Mouse (Mus musculus) gastrocnemius, postnatal 14 days (tissue): ENCODE measurements around the gene Kcnc1. TPM values are rescaled to one million over a fixed set of nuclear protein-coding genes. Genes with fewer than 3 reads are reported as not detected.

Experiments
- DNase-seq: peaks from one replicate; pipeline ENCODE4 v3.0.0; 2021; ENCODE audit warnings: mixed read lengths
- intact Hi-C: fragments of 180-260 bp; cut with DNase I; formaldehyde crosslinking; loops from one replicate; pipeline ENCODE4 v1.15.1; 2025; ENCODE audit warnings: low total_unique reads
- total RNA-seq, 2 experiments: library from RNA; stranded (reverse); gene quantifications; 2 replicates each; pipeline ENCODE4 v1.2.3; 2021

Gene Kcnc1
- total RNA-seq, 2 experiments from 2014 or later: 34.8 to 35.1 TPM

DNA sequence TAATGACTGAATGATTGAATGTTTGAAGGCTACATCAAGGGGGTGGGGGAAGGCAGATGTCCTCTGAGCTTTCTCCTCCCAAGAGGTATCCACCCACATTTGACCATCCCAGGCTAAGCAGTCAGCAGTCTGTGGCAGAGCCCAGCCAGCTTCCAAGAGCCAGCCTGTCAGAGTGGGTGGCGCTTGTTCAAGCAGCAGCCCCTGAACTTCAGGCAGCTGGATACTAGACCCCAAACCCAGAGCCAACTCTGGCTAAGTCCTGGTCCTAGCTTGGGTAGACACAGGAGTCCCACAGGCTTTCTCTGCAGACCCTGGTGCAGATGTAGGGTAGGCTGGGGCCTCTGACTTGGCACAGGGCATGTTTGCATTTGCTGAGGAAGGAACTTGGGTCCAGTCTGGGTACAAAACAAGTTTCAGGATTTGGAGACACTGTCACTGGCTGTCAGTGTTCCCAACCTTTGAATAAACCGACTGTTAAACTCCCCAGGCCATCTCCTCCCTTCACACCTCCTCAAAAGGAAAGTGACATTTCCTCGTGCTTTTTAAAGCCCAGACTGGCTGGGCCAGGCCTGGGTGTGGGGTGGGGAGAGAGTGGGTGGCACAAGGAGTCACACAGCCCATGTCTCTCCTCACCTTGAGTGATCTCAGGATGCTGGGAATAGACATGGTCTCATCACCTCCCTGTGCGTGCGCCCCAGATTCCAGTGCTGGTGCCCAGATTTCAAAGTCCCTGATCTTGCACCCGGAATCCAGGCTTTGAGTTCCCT is 17.8 kb downstream of the Kcnc1 start:
- DNase-seq: no peak

GRCm38 (mm10) chr7:46415818-46416425 is 19.6 kb downstream of the Kcnc1 start:
- DNase-seq: no peak
- intact Hi-C loops: no loop called here

More for the DNA sequence above, 17.8 kb downstream of the Kcnc1 start:
- intact Hi-C loops: no loop called here

GRCm38 (mm10) chr7:46417467-46417866 is 21.2 kb downstream of the Kcnc1 start:
- intact Hi-C loops: no loop called here
- peak; percentile 30 for DNase-seq

- DNase-seq: no peak
- intact Hi-C loops: no loop called here
Observed at GRCm38 (mm10) chr7:46418102-46418622, 21.9 kb downstream of the Kcnc1 start.

DNA sequence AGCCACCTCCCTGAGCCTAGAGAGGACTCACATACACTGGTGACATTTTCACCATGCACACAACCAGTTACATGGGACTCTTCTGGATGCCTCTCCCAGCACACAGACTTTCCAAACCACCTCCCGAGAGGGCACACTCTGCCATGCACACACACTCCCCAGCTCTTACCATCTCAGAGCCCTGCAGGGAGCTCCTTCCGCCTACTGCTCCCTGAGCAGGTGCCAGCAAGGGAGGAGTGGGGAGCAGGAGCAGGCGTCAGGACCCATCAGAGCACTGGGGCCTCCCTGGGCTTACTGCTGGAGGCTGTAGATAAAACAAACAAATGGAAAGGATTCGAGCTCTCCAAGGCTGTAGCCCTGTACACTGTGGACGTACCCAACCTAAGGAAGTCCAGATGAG is 25.2 kb downstream of the Kcnc1 start:
- DNase-seq: no peak
- intact Hi-C loops: loop anchor here (10.0 kb wide), 1 partner anchor 113 kb away; no protein-coding TSS in a partner anchor

DNA sequence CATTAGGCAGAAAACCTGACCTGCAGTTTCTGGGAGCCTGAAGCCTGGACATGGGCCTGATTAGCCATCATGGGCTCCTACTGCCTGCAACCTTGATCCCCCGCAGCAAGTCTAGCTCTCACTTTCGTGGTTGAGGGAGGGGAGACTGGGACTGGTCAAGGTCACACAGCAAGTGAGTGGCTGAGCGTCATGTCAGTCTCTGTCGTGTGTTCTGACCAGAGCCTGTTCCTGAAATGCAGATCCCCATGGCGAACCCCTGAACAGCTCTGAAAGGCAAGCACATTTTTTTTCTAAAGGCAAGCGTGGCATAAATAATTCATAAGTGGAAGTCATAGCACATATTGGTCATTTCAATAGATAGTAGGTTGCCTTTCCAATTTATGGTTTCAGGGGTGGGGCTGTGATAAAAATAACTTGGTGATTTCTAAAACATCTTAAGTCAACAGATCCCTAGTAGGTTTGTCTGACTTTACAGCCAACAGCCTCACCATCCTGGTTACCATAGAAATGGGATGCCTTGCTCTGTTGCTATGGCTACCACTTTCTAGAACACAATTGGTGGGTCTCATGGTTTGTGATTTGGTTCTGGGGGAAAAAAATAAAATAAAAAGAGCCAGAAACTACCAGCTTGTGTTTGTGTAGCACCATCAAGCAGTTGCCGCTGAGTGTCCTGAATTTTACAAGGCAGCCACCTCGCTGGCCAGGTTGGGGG is 25.9 kb downstream of the Kcnc1 start:
- intact Hi-C loops: loop anchor here (10.0 kb wide), 1 partner anchor 113 kb away; no protein-coding TSS in a partner anchor

DNA sequence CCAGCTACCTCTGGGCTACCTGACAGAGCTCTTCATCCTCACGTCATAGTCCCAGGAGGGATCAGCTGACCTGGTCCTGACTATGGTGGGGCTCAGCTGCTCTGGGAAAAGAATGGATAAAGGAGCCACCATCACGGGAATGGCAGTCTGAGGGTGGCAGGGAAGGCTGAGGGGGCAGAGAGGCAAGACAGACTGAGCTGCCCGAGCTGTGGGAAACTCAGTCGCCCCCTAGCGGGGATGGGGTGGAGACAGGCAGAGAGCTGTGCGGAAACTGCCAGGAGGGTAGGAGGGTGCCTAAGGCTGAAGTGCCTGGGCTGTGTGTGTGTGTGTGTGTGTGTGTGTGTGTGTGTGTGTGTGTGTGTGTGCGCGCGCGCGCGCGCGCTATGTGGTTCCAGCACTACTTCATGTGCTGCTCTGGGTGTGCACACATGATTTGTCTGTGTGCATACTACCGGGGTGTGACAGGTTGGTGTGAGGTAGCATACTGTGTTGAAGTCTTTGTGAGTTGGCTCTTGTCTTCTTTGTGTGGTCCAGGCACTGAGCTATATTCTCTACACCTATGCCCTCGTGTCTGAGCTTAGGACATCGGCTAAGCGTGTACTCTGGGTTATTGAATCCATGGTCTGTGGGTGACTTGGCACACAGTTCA is 26.6 kb downstream of the Kcnc1 start:
- DNase-seq: peak; percentile 70
- intact Hi-C loops: loop anchor here (10.0 kb wide), 1 partner anchor 112 kb away; no protein-coding TSS in a partner anchor

More for the DNA sequence above, 25.9 kb downstream of the Kcnc1 start:
- no peak for DNase-seq

GRCm38 (mm10) chr7:46423951-46424350 is 27.7 kb downstream of the Kcnc1 start:
- intact Hi-C loops: loop anchor here (10.0 kb wide), 1 partner anchor 111 kb away; no protein-coding TSS in a partner anchor
- no peak for DNase-seq

DNA sequence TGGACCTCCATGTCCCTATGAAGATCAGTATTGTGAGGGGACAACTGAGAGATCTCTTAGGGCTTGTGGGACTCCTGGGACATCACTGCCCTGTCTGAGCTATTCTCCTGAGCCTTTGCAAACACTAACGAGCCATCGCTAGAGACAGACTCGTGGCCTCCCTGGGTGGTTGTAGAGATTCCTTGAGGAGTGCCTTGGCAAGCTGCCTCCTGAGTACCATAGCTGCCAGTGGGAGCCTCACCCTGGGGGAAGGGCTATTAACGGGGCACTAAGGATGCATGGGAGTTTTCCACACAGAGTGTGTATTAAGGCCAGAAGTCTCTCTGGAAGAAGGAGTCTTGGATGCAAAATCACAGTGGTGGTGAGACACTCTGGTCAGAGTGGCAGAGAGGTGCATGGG is 28.7 kb downstream of the Kcnc1 start:
- intact Hi-C loops: loop anchor here (10.0 kb wide), 1 partner anchor 110 kb away; no protein-coding TSS in a partner anchor
- no peak for DNase-seq

- no peak for DNase-seq
- intact Hi-C loops: no loop called here
Observed at GRCm38 (mm10) chr7:46433874-46434273, 37.6 kb downstream of the Kcnc1 start.

DNA sequence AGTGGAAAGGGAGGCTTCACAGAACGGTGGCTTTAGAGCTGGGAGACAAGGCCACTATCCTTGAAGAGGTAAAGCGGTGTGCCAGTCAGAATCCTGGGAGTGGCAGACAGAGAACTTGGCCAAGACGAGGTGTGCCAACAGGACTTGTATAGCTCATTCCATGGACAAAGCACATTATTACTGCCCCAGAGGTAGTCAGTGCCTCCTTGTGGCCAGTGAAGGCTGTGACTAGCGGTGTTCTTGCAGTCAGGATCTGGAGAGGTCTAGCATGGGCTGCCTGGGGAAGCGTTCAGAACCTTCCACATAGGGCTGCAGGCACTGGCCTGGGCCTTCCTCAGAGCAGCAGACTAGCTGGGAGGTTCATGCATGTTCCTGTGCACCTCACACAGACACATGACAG is 39.5 kb downstream of the Kcnc1 start:
- no peak for DNase-seq
- intact Hi-C loops: no loop called here

GRCm38 (mm10) chr7:46438537-46439141 is 42.3 kb downstream of the Kcnc1 start:
- DNase-seq: no peak
- intact Hi-C loops: no loop called here

DNA sequence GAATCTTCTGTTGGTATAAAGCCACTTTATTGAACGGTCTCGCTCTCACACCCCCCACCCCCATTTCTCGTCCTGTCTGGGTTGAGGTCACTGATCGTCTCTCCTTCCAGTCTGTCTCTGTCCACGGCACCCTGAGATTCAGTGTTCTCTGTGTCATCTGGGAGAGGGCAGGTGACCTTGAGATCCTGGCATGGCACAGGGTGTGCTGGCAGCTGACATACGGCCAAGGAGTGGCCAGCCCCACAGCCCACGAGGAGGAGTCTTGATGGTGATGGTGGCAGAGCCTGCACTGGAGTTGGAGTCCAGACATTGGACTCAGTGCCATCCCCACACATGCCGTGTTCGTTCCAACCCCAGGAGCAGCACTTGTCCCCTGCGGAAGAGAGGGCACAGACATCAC is 46.9 kb downstream of the Kcnc1 start:
- intact Hi-C loops: no loop called here
- no peak for DNase-seq

- intact Hi-C loops: no loop called here
- DNase-seq: no peak
Observed at GRCm38 (mm10) chr7:46445896-46446295, 49.6 kb downstream of the Kcnc1 start.

- no peak for DNase-seq
- intact Hi-C loops: no loop called here
Observed at GRCm38 (mm10) chr7:46447473-46448165, 51.3 kb downstream of the Kcnc1 start.

- intact Hi-C loops: no loop called here
- peak; percentile 22 for DNase-seq
Observed at GRCm38 (mm10) chr7:46448922-46449645, 52.8 kb downstream of the Kcnc1 start.

- intact Hi-C loops: no loop called here
- DNase-seq: no peak
Observed at GRCm38 (mm10) chr7:46453930-46454679, 57.8 kb downstream of the Kcnc1 start.
